Mouse (Mus musculus): ENCODE measurements at regions not wholly inside any gene's neighbourhood (a gene's known extent, or its start where the extent isn't known, plus 50 kb on each side); places are given as distances from the start of the nearest gene placed in this dataset.

DNA sequence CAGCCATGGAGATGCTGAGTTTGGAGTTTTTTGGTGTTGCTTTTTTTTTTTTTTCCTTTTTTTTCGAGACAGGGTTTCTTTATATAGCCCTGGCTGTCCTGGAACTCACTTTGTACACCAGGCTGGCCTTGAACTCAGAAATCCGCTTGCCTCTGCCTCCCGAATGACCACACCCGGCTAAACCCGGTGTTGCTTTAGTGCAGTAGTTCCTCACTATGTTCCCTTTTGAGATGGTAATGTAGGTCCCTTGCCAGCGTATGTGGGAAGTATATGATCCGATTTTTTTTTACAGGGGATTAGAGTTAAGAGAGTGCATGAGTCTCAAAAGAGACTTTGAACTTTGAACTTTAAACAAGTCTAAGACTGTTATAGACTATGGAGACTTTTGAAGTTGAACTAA is 53.8 kb upstream of the Hs6st1 start:
- Histone ChIP-seq H3K4me2 (replicated peaks; ENCODE audit: low read depth, low read length) (no peak overlapping the region), H3K27me3 (ENCODE audit: control insufficient read depth, insufficient read depth, low read length) (no peaks in the 10 kb centered on the region), H3K27ac (ENCODE audit: low read depth, low read length) (peak overlapping the region; percentile 78; the same call in 1 of the 2 replicates), H3K4me1 (ENCODE audit: control insufficient read depth, insufficient read depth, low read length) (peaks cover 21% of the 10 kb centered on the region), H3K36me3 (ENCODE audit: control insufficient read depth, insufficient read depth, low read length) (no peaks in the 10 kb centered on the region), H3K9ac (ENCODE audit: low read depth, low read length) (no peak overlapping the region), H3K9me3 (ENCODE audit: control insufficient read depth, low read length) (no peaks in the 10 kb centered on the region), H3K4me3 (ENCODE audit: low read length) (no peak overlapping the region)
- WGBS: 77% methylated on average over 7 of the region's 7 CpGs
- no peak for ATAC-seq (ENCODE audit: low FRiP score, low TSS enrichment)

DNA sequence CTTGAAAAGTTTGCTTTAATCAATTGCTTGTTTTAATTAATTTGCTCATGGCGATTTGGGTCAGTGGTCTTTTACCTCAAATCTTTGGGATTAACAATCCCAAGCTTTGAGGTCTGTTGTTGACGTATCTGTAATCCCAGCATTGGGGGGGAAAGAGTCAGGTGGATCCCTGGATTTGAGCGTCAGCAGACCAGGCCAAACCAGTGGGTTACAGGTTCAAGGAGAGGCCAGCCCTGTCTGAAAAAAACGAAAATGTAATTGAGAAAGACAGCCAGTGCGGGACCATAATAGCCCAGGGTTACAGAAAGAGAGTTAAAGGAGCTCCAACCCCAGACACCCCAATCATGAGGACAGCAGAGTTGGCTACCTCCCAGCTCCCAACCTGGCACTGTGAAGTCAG is 53.0 kb upstream of the Hs6st1 start:
- H3K4me2 ChIP-seq (replicated peaks; ENCODE audit: low read depth, low read length): no peak overlapping the region
- H3K36me3 ChIP-seq (ENCODE audit: control insufficient read depth, insufficient read depth, low read length): no peaks in the 10 kb centered on the region
- WGBS: 84% methylated on average over 5 of the region's 5 CpGs
- no peak overlapping the region for H3K27ac ChIP-seq (ENCODE audit: low read depth, low read length)
- no peaks in the 10 kb centered on the region for H3K9me3 ChIP-seq (ENCODE audit: control insufficient read depth, low read length)
- H3K4me3 ChIP-seq (ENCODE audit: low read length): no peak overlapping the region
- H3K27me3 ChIP-seq (ENCODE audit: control insufficient read depth, insufficient read depth, low read length): no peaks in the 10 kb centered on the region
- H3K9ac ChIP-seq (ENCODE audit: low read depth, low read length): no peak overlapping the region
- no peak for ATAC-seq (ENCODE audit: low FRiP score, low TSS enrichment)
- H3K4me1 ChIP-seq (ENCODE audit: control insufficient read depth, insufficient read depth, low read length): peaks cover 21% of the 10 kb centered on the region

DNA sequence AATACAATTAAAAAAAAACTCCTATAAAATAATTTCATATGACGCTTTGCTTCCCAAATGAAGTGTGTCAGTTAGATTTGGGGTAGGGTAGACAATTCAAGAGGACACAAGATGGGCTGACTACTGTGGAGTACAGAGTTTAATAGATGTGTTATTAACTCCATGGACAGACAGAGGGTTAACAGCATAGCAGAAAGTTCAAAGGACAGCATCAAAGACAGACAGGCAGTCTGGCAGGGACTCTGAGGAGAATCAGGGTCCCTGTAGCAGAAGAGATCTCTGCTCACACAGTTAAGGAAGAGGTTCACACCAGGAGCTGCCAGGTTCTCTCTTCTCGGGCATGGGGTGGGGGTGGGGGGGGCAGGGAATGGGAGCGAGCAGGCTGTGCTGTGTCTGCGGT is 51.6 kb upstream of the Hs6st1 start:
- Histone ChIP-seq H3K4me3 (ENCODE audit: low read length) (no peak overlapping the region), H3K4me1 (ENCODE audit: control insufficient read depth, insufficient read depth, low read length) (peaks cover 21% of the 10 kb centered on the region), H3K36me3 (ENCODE audit: control insufficient read depth, insufficient read depth, low read length) (no peaks in the 10 kb centered on the region), H3K4me2 (replicated peaks; ENCODE audit: low read depth, low read length) (no peak overlapping the region; the same call in 1 of the 2 replicates), H3K27ac (ENCODE audit: low read depth, low read length) (peak overlapping the region; percentile 3; the same call in 1 of the 2 replicates), H3K9me3 (ENCODE audit: control insufficient read depth, low read length) (no peaks in the 10 kb centered on the region), H3K9ac (ENCODE audit: low read depth, low read length) (no peak overlapping the region), H3K27me3 (ENCODE audit: control insufficient read depth, insufficient read depth, low read length) (no peaks in the 10 kb centered on the region)
- WGBS: 38% methylated on average over 3 of the region's 4 CpGs
- peak; percentile 11; the same call in 1 of the 2 replicates for ATAC-seq (ENCODE audit: low FRiP score, low TSS enrichment)

DNA sequence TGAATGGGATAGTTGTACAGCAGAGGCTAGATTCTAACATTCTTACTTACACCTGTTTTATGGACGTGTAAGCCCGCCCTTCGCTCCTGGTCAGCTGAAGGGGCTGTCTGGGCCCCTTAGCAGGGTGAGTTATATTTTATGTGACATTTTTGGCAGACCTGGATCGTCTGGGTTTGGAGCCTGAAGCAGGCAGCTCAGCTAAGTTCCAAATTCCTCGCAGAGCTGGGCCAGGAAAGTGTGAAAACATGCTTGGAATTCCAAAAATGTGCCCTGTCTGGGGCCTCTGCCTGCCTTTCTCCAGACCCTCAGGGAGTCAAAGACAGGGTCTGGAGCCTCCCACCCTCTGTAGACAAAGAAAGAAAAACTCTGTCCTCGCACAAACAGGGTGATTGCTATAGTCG is 51.1 kb upstream of the Hs6st1 start:
- no peak overlapping the region for H3K9ac ChIP-seq (ENCODE audit: low read depth, low read length)
- ATAC-seq (ENCODE audit: low FRiP score, low TSS enrichment): peak; percentile 84
- no peak overlapping the region for H3K4me3 ChIP-seq (ENCODE audit: low read length)
- H3K9me3 ChIP-seq (ENCODE audit: control insufficient read depth, low read length): no peaks in the 10 kb centered on the region
- peak overlapping the region; percentile 3 for H3K27ac ChIP-seq (ENCODE audit: low read depth, low read length)
- WGBS: 6% methylated on average over 7 of the region's 7 CpGs
- H3K36me3 ChIP-seq (ENCODE audit: control insufficient read depth, insufficient read depth, low read length): no peaks in the 10 kb centered on the region
- H3K27me3 ChIP-seq (ENCODE audit: control insufficient read depth, insufficient read depth, low read length): no peaks in the 10 kb centered on the region
- H3K4me1 ChIP-seq (ENCODE audit: control insufficient read depth, insufficient read depth, low read length): peaks cover 21% of the 10 kb centered on the region
- H3K4me2 ChIP-seq (replicated peaks; ENCODE audit: low read depth, low read length): peak overlapping the region; percentile 6; the same call in 1 of the 2 replicates

DNA sequence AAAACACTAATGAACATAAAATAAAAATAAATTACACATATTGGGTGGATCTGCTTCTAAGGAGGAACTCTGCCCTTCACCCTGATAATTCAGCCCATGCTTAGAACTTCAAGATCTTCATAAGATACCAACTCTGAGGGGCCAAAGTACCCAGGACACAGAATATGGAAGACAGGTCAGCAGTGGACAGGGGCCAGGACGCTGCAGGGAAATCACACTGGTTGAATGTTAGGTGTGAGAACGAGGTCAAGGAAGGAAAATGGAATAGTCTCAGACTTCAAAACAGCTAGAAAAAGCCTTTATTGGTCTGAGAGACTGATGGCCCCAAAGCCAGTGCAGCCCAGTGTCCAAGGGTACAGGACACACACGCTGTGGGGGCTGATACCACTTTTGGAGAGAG is 50.5 kb upstream of the Hs6st1 start:
- no peaks in the 10 kb centered on the region; the same call in 1 of the 2 replicates for H3K9me3 ChIP-seq (ENCODE audit: control insufficient read depth, low read length)
- H3K9ac ChIP-seq (ENCODE audit: low read depth, low read length): no peak overlapping the region
- 0 out of 2 replicates have a peak overlapping the region, but pooled peaks have one; percentile 6 for H3K4me2 ChIP-seq (replicated peaks; ENCODE audit: low read depth, low read length)
- ATAC-seq (ENCODE audit: low FRiP score, low TSS enrichment): no peak
- no peaks in the 10 kb centered on the region for H3K36me3 ChIP-seq (ENCODE audit: control insufficient read depth, insufficient read depth, low read length)
- H3K4me3 ChIP-seq (ENCODE audit: low read length): no peak overlapping the region
- peak overlapping the region; percentile 3; the same call in 1 of the 2 replicates for H3K27ac ChIP-seq (ENCODE audit: low read depth, low read length)
- H3K27me3 ChIP-seq (ENCODE audit: control insufficient read depth, insufficient read depth, low read length): no peaks in the 10 kb centered on the region
- peaks cover 21% of the 10 kb centered on the region for H3K4me1 ChIP-seq (ENCODE audit: control insufficient read depth, insufficient read depth, low read length)
- 39% methylated on average over 3 of the region's 3 CpGs for WGBS

All from kidney, embryonic 14.5 days (tissue).